Mouse (Mus musculus) heart, postnatal 0 days (tissue): ENCODE data around the gene Dennd2a.

Experiments
- CTCF ChIP-seq: IDR thresholded peaks from 2 replicates; pipeline ENCODE4 v1.5.1; 2016; ENCODE audit warnings: antibody characterized with exemption, control low read depth, low read depth
- EP300 ChIP-seq: IDR thresholded peaks from 2 replicates; pipeline ENCODE4 v1.6.1; 2016; ENCODE audit warnings: antibody characterized with exemption, low read depth

DNA sequence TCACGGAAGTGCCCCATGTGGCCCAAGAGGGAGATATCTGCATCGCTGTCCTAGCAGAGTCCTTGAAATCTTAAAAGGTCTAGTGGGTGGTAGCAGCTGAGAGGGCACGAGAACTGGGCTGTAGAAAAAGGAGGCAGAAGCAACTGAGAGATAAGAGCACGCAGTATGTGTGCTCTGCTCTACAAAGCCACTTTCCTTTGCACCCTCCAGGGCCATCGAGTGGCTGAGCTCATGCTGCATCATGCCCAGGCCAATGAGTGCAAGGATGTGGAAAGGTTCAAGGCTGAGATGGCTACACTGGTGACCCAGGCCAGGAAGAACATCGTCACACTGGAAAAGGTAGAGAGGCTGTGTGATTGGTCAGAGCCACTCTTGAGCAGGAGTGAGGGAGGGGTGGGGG is 27.9 kb upstream of the Dennd2a start, which contains the start of gene Gm42420:
- no peak for TF ChIP-seq CTCF
- no peak for TF ChIP-seq EP300
